Mouse (Mus musculus) forebrain, embryonic 11.5 days (tissue): ENCODE results near the gene Pole4. TPM values are rescaled to one million over a fixed set of nuclear protein-coding genes. Genes with fewer than 3 reads are reported as not detected.
A peak's percentile ranks its signal among the peaks of the same experiment; 100 is the strongest.
"Not testable (repeated sequence)": the region's sequence is repeated elsewhere in the genome, so short reads cannot be mapped to it uniquely, and the experiment has no call there.

Source experiments
- ATAC-seq: fragments of 200-750 bp; cut with Nextera tagmentation; replicated peaks from 2 replicates; pipeline ENCODE4 v1.8.0; 2017; ENCODE audit warnings: moderate TSS enrichment; ENCODE audit not compliant: low FRiP score
- DNase-seq: peaks from one replicate; pipeline ENCODE4 v3.0.0-alpha.2; 2017; ENCODE audit warnings: low spot score
- H3K27ac ChIP-seq: fragments of 300-500 bp; sonication (generic); 2 replicates; pipeline ENCODE4 v1.5.1; 2014; ENCODE audit warnings: low read depth, low read length
- H3K27me3 ChIP-seq: fragments of 300-500 bp; sonication (generic); 2 replicates; pipeline ENCODE4 v1.6.1; 2014; ENCODE audit warnings: mild to moderate bottlenecking, low read length, mixed read lengths; ENCODE audit not compliant: control insufficient read depth, insufficient read depth
- H3K36me3 ChIP-seq: fragments of 300-500 bp; sonication (generic); 2 replicates; pipeline ENCODE4 v1.6.1; 2014; ENCODE audit warnings: mild to moderate bottlenecking, low read length, moderate library complexity, mixed read lengths; ENCODE audit not compliant: control insufficient read depth, insufficient read depth
- H3K4me1 ChIP-seq: fragments of 300-500 bp; sonication (generic); replicated peaks from 2 replicates; pipeline ENCODE4 v1.6.1; 2014; ENCODE audit warnings: low read length, mixed read lengths; ENCODE audit not compliant: control insufficient read depth, insufficient read depth
- H3K4me2 ChIP-seq: fragments of 300-500 bp; sonication (generic); 2 replicates; pipeline ENCODE4 v1.6.1; 2014; ENCODE audit warnings: low read depth, mild to moderate bottlenecking, low read length, moderate library complexity, mixed read lengths; ENCODE audit not compliant: severe bottlenecking
- H3K4me3 ChIP-seq: fragments of 300-500 bp; sonication (generic); 2 replicates; pipeline ENCODE4 v1.5.1; 2014; ENCODE audit warnings: low read depth, low read length
- H3K9ac ChIP-seq: fragments of 300-500 bp; sonication (generic); 2 replicates; pipeline ENCODE4 v1.6.1; 2014; ENCODE audit warnings: low read length
- H3K9me3 ChIP-seq: fragments of 300-500 bp; sonication (generic); 2 replicates; pipeline ENCODE4 v1.6.1; 2016; ENCODE audit warnings: low read length, mixed read lengths; ENCODE audit not compliant: control insufficient read depth
- WGBS: fragments of 180-500 bp; shearing (Covaris S2); extraction: QIAGEN DNeasy Blood & Tissue Kit; methylation state at CpG from one replicate; pipeline ENCODE4 v1.1.7; 2014; 5-methylcytosine and 5-hydroxymethylcytosine counted together
- polyA plus RNA-seq: library from polyadenylated mRNA; unstranded; fragments of >200 nt; fragmentation: Nextera tagmentation; extraction: Ambion mirVana; gene quantifications from 2 replicates; pipeline ENCODE4 v1.2.1, GENCODE M21; 2014

Pole4 gene
- polyA plus RNA-seq, 1 experiment from 2014 or later, result 101 TPM

- Histone ChIP-seq H3K36me3 (no peaks in the 10 kb centered on the region), H3K27ac (no peak overlapping the region), H3K4me1 (no peaks in the 10 kb centered on the region), H3K9ac (no peak overlapping the region), H3K4me2 (no peak overlapping the region), H3K9me3 (no peaks in the 10 kb centered on the region), H3K4me3 (no peak overlapping the region), H3K27me3 (no peaks in the 10 kb centered on the region)
- DNase-seq (no peak), ATAC-seq (no peak)
- whole genome bisulfite sequencing, result 91% methylated on average over 3 of the region's 3 CpGs
Observed at GRCm38 (mm10) chr6:82703710-82704109, 1.5 kb downstream of the Pole4 start.

- H3K9ac ChIP-seq, result no peak overlapping the region
- ATAC-seq (peak; percentile 77), DNase-seq (peak; percentile 92)
- WGBS, result 33% methylated on average over 16 of the region's 16 CpGs
- no peak overlapping the region for H3K27ac ChIP-seq
- no peak overlapping the region for H3K4me3 ChIP-seq
- H3K36me3 ChIP-seq, result no peaks in the 10 kb centered on the region
- no peaks in the 10 kb centered on the region for H3K9me3 ChIP-seq
- no peak overlapping the region for H3K4me2 ChIP-seq
- H3K4me1 ChIP-seq, result no peaks in the 10 kb centered on the region
- H3K27me3 ChIP-seq, result no peaks in the 10 kb centered on the region
Observed at GRCm38 (mm10) chr6:82702593-82703017, 2.6 kb downstream of the Pole4 start.

DNA sequence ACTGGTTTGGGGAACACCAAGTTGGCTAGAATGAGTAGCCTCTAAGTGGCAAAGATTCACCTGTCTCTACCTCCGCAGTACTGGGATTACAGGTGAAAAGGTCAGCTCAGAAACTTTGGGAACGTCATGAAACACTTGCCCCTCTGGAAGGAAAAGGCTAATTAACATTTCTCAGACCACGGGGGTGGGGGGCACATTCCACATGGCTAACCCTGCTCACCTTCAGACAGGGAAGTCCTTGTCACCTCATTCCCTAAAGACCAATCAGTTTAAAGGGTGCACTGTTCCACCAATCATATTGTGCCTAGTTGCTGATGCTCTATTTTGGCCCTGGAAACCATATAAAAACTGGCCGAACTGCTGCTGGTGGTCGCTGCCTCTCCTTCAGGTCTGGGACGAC, 3.9 kb downstream of the Pole4 start:
- no peak for ATAC-seq
- Histone ChIP-seq H3K9me3 (no peaks in the 10 kb centered on the region), H3K36me3 (no peaks in the 10 kb centered on the region), H3K27ac (no peak overlapping the region), H3K4me3 (no peak overlapping the region), H3K4me2 (no peak overlapping the region), H3K4me1 (no peaks in the 10 kb centered on the region), H3K9ac (no peak overlapping the region), H3K27me3 (no peaks in the 10 kb centered on the region)
- WGBS, result 71% methylated on average over 6 of the region's 6 CpGs
- DNase-seq, result no peak

- Histone ChIP-seq H3K4me1 (no peaks in the 10 kb centered on the region), H3K27me3 (no peaks in the 10 kb centered on the region), H3K4me3 (no peak overlapping the region), H3K27ac (no peak overlapping the region), H3K9me3 (no peaks in the 10 kb centered on the region), H3K36me3 (no peaks in the 10 kb centered on the region), H3K4me2 (no peak overlapping the region), H3K9ac (no peak overlapping the region)
- 33% methylated on average over 5 of the region's 5 CpGs for WGBS
- no peak for DNase-seq
- ATAC-seq, result no peak
Observed at GRCm38 (mm10) chr6:82699831-82700230, 5.3 kb downstream of the Pole4 start.

- DNase-seq, result no peak
- 95% methylated on average over 3 of the region's 3 CpGs for WGBS
Observed at GRCm38 (mm10) chr6:82696736-82697135, 8.4 kb downstream of the Pole4 start.

DNA sequence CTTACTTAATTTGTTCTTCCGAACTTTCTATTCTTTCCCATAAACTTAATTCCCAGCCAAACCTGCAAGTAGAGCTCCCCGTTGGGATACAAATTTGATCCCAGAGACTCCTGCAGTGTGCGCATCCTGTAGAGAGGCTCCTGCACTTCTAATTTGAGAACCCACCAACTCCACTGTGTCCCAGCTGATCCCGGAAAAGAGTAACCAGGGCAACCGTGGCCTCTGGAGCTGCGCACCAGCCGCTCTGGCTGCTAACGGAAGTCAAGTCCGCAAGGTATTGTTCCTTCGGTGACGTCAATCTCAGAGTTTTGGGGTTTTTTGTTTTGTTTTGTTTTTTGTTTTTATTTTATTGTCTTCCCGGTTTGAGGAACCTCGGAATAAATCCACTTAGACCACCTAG, 10.5 kb downstream of the Pole4 start:
- Histone ChIP-seq H3K4me1 (no peaks in the 10 kb centered on the region), H3K27me3 (no peaks in the 10 kb centered on the region), H3K9me3 (no peaks in the 10 kb centered on the region), H3K9ac (no peak overlapping the region), H3K4me3 (no peak overlapping the region), H3K4me2 (no peak overlapping the region), H3K27ac (no peak overlapping the region), H3K36me3 (no peaks in the 10 kb centered on the region)
- DNase-seq (no peak), ATAC-seq (no peak)
- 55% methylated on average over 13 of the region's 13 CpGs for WGBS

More at GRCm38 (mm10) chr6:82696736-82697135, 8.4 kb downstream of the Pole4 start:
- no peak overlapping the region for H3K4me3 ChIP-seq
- no peak overlapping the region for H3K4me2 ChIP-seq
- no peaks in the 10 kb centered on the region for H3K27me3 ChIP-seq
- no peak for ATAC-seq
- no peaks in the 10 kb centered on the region for H3K4me1 ChIP-seq
- no peak overlapping the region for H3K9ac ChIP-seq
- H3K36me3 ChIP-seq, result no peaks in the 10 kb centered on the region
- H3K9me3 ChIP-seq, result no peaks in the 10 kb centered on the region
- no peak overlapping the region for H3K27ac ChIP-seq

GRCm38 (mm10) chr6:82689474-82689873, 15.7 kb downstream of the Pole4 start:
- Histone ChIP-seq H3K36me3 (no peaks in the 10 kb centered on the region), H3K27me3 (no peaks in the 10 kb centered on the region), H3K4me2 (no peak overlapping the region), H3K9me3 (no peaks in the 10 kb centered on the region), H3K4me1 (no peaks in the 10 kb centered on the region), H3K4me3 (no peak overlapping the region), H3K9ac (no peak overlapping the region), H3K27ac (no peak overlapping the region)
- WGBS, result 83% methylated on average over 4 of the region's 4 CpGs
- no peak for ATAC-seq
- no peak for DNase-seq

DNA sequence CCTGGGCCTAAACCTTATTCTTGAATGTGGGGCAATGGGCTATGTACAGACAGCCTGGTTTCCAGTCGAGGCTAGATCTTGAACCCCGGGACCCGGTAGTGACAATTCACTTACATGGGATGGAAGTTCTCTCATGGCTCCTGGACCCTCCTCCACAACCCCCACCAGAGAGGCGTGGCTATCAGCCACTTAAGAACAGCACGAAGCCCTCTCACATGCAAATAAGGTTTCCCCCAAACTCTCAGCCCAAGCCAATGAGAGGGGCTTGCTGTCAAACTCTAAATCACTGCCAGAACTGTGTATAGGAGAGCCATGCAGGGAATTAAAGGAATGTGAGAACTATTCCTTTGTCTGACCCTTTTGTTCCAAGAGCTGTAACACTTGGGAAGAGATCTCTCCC, 16.6 kb downstream of the Pole4 start:
- ATAC-seq, result peak; percentile 34; the same call in 1 of the 2 replicates

DNA sequence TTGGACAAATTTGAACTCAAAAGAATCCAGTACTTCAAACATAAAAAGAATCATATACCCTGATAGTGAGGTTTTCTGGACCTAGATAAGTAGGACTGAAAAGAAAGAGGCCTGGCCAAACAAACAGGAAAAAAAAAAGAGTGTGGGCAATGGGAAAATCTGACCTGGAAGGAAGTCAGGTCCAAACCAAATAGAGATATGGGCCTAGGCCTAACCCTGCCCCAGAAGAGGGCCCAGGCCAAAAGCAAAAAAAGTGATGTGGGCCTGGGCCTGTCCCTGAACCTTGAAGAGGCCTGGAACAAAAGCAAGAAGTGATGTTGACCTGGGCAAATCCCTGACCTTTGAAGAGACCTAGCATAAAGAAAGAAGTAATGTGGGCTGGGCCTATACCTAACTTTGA, 21.0 kb downstream of the Pole4 start:
- H3K27me3 ChIP-seq, result no peaks in the 10 kb centered on the region
- H3K27ac ChIP-seq, result no peak overlapping the region
- H3K9ac ChIP-seq, result no peak overlapping the region
- H3K9me3 ChIP-seq, result no peaks in the 10 kb centered on the region
- no peak overlapping the region for H3K4me3 ChIP-seq
- no peaks in the 10 kb centered on the region for H3K4me1 ChIP-seq
- H3K4me2 ChIP-seq, result no peak overlapping the region
- DNase-seq (no peak), ATAC-seq (no peak)
- H3K36me3 ChIP-seq, result no peaks in the 10 kb centered on the region

More for the DNA sequence above, 16.6 kb downstream of the Pole4 start:
- not testable (repeated sequence) for H3K27ac ChIP-seq, H3K36me3 ChIP-seq, H3K4me3 ChIP-seq, H3K9me3 ChIP-seq, H3K4me1 ChIP-seq, H3K27me3 ChIP-seq, H3K9ac ChIP-seq, DNase-seq, H3K4me2 ChIP-seq
- 49% methylated on average over 5 of the region's 5 CpGs for WGBS
